Mouse (Mus musculus) heart, adult 2 months (tissue): ENCODE data around the gene Rabgef1.

Experiments used
- CTCF ChIP-seq: fragments of 200-600 bp; IDR thresholded peaks from 2 replicates; pipeline ENCODE4 v1.8.1; 2022; ENCODE audit warnings: antibody characterized with exemption, mild to moderate bottlenecking, moderate library complexity
- EP300 ChIP-seq: fragments of 200-500 bp; IDR thresholded peaks from 2 replicates; pipeline ENCODE4 v1.6.1; 2011; ENCODE audit warnings: low read depth, low read length, control low read depth; ENCODE audit not compliant: insufficient read depth
- POLR2A ChIP-seq: fragments of 200-500 bp; IDR thresholded peaks from 2 replicates; pipeline ENCODE4 v1.6.1; 2011; ENCODE audit warnings: mild to moderate bottlenecking, low read depth, low read length, control low read depth; ENCODE audit not compliant: insufficient read depth

GRCm38 (mm10) chr5:130191865-130192264 lies 20.3 kb downstream of the Rabgef1 start:
- TF ChIP-seq POLR2A (no peak), CTCF (no peak), EP300 (no peak)
